Mouse (Mus musculus) cortical plate, adult 2 months (tissue): ENCODE results near the gene Txndc12.

Experiments used
- CTCF ChIP-seq: fragments of 200-500 bp; IDR thresholded peaks from 2 replicates; pipeline ENCODE4 v1.5.1; 2011; ENCODE audit warnings: mild to moderate bottlenecking, control low read depth, low read length; ENCODE audit not compliant: insufficient read depth; ENCODE audit errors: extremely low read depth
- POLR2A ChIP-seq: fragments of 200-500 bp; IDR thresholded peaks from 2 replicates; pipeline ENCODE4 v1.6.1; 2011; ENCODE audit warnings: mild to moderate bottlenecking, low read length, control low read depth; ENCODE audit not compliant: insufficient read depth; ENCODE audit errors: extremely low read depth

DNA sequence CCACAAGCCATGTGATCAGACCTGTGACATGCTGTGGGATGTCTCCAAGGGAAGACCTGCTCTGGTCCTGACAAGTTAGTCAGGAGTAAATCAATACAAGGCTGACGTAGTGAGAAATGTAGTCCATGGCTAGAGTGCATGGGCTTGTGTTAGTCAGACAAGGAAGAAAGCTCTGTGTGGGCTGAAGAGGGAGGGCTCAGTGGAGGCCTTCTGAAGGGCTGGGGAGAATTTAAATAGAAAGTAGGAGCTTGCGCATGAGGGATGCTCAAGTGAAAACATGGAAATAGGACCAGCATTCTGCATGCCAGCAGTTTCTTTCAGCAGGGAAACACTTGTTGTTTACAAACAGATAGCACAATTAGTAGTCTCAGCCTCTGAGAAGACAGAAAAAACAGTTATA is 30.9 kb upstream of the Txndc12 start:
- TF ChIP-seq CTCF (no peak), POLR2A (no peak)
